Mouse (Mus musculus) left cerebral cortex, postnatal 4 days (tissue): Measurements from ENCODE around the gene Enpep. TPM values are rescaled to one million over a fixed set of nuclear protein-coding genes. Genes with fewer than 3 reads are reported as not detected.

ENCODE experiments used
- DNase-seq: peaks from one replicate; pipeline ENCODE4 v3.0.0-alpha.2; 2022
- intact Hi-C: fragments of 180-260 bp; cut with DNase I; formaldehyde crosslinking; loops from one replicate; pipeline ENCODE4 v1.15.1; 2025
- total RNA-seq, 2 experiments: library from RNA; stranded (reverse); gene quantifications; 2 replicates each; pipeline ENCODE4 v1.2.3; 2021

Enpep gene
- total RNA-seq, 2 experiments from 2014 or later: 1.4 to 2.2 TPM

GRCm38 (mm10) chr3:129313221-129313620 lies 19.3 kb downstream of the Enpep start:
- no peak for DNase-seq
- intact Hi-C loops: no loop called here

- DNase-seq: no peak
- intact Hi-C loops: no loop called here
Measured at GRCm38 (mm10) chr3:129312511-129312910, 20.0 kb downstream of the Enpep start.

- intact Hi-C loops: no loop called here
- DNase-seq: no peak
Measured at GRCm38 (mm10) chr3:129311951-129312350, 20.6 kb downstream of the Enpep start.

GRCm38 (mm10) chr3:129309926-129310325 lies 22.6 kb downstream of the Enpep start:
- intact Hi-C loops: loop anchor here (2.0 to 10.0 kb wide), 5 partner anchors 113 to 1305 kb away; partner anchors contain the start of gene Elovl6
- no peak for DNase-seq

GRCm38 (mm10) chr3:129308876-129309275 lies 23.6 kb downstream of the Enpep start:
- DNase-seq: no peak
- intact Hi-C loops: loop anchor here (2.0 to 10.0 kb wide), 5 partner anchors 114 to 1304 kb away; partner anchors contain the start of gene Elovl6

- DNase-seq: no peak
- intact Hi-C loops: loop anchor here (2.0 to 10.0 kb wide), 5 partner anchors 115 to 1303 kb away; partner anchors contain the start of gene Elovl6
Measured at GRCm38 (mm10) chr3:129308102-129308752, 24.3 kb downstream of the Enpep start.

GRCm38 (mm10) chr3:129303941-129304340 lies 28.6 kb downstream of the Enpep start:
- peak; percentile 12 for DNase-seq
- intact Hi-C loops: loop anchor here (5.0 to 10.0 kb wide), 3 partner anchors 383 to 1299 kb away; no protein-coding TSS in a partner anchor

GRCm38 (mm10) chr3:129299874-129300273 lies 32.6 kb downstream of the Enpep start:
- DNase-seq: no peak
- intact Hi-C loops: loop anchor here (5.0 to 10.0 kb wide), 3 partner anchors 387 to 1295 kb away; no protein-coding TSS in a partner anchor

- intact Hi-C loops: no loop called here
- no peak for DNase-seq
Measured at GRCm38 (mm10) chr3:129298606-129299005, 33.9 kb downstream of the Enpep start.

- intact Hi-C loops: no loop called here
- DNase-seq: peak; percentile 27
Measured at GRCm38 (mm10) chr3:129296994-129297393, 35.5 kb downstream of the Enpep start.

- intact Hi-C loops: no loop called here
Measured at GRCm38 (mm10) chr3:129295883-129296282, 36.6 kb downstream of the Enpep start.

GRCm38 (mm10) chr3:129289536-129289935 lies 43.0 kb downstream of the Enpep start:
- intact Hi-C loops: no loop called here
- DNase-seq: no peak

More at GRCm38 (mm10) chr3:129295883-129296282, 36.6 kb downstream of the Enpep start:
- no peak for DNase-seq

GRCm38 (mm10) chr3:129287140-129287539 lies 45.4 kb downstream of the Enpep start:
- intact Hi-C loops: no loop called here
- DNase-seq: no peak

GRCm38 (mm10) chr3:129286426-129286825 lies 46.1 kb downstream of the Enpep start:
- DNase-seq: no peak
- intact Hi-C loops: no loop called here

GRCm38 (mm10) chr3:129284326-129284725 lies 48.2 kb downstream of the Enpep start:
- intact Hi-C loops: no loop called here
- no peak for DNase-seq

GRCm38 (mm10) chr3:129279441-129279840 lies 53.1 kb downstream of the Enpep start:
- no peak for DNase-seq
- intact Hi-C loops: no loop called here

GRCm38 (mm10) chr3:129273156-129273831 lies 59.2 kb downstream of the Enpep start:
- DNase-seq: no peak
- intact Hi-C loops: no loop called here

- intact Hi-C loops: no loop called here
- no peak for DNase-seq
Measured at GRCm38 (mm10) chr3:129270044-129270443, 62.5 kb downstream of the Enpep start.

GRCm38 (mm10) chr3:129268886-129269683 lies 63.4 kb downstream of the Enpep start:
- intact Hi-C loops: no loop called here
- no peak for DNase-seq

GRCm38 (mm10) chr3:129258497-129258896 lies 74.0 kb downstream of the Enpep start:
- DNase-seq: no peak
- intact Hi-C loops: no loop called here

GRCm38 (mm10) chr3:129256766-129257165 lies 75.8 kb downstream of the Enpep start:
- no peak for DNase-seq
- intact Hi-C loops: no loop called here
